Mouse (Mus musculus) cortical plate, adult 2 months (tissue): Measurements from ENCODE around the gene Trappc2l.

Experiments
- CTCF ChIP-seq: fragments of 200-500 bp; IDR thresholded peaks from 2 replicates; pipeline ENCODE4 v1.5.1; 2011; ENCODE audit warnings: mild to moderate bottlenecking, control low read depth, low read length; ENCODE audit not compliant: insufficient read depth; ENCODE audit errors: extremely low read depth
- POLR2A ChIP-seq: fragments of 200-500 bp; IDR thresholded peaks from 2 replicates; pipeline ENCODE4 v1.6.1; 2011; ENCODE audit warnings: mild to moderate bottlenecking, low read length, control low read depth; ENCODE audit not compliant: insufficient read depth; ENCODE audit errors: extremely low read depth

DNA sequence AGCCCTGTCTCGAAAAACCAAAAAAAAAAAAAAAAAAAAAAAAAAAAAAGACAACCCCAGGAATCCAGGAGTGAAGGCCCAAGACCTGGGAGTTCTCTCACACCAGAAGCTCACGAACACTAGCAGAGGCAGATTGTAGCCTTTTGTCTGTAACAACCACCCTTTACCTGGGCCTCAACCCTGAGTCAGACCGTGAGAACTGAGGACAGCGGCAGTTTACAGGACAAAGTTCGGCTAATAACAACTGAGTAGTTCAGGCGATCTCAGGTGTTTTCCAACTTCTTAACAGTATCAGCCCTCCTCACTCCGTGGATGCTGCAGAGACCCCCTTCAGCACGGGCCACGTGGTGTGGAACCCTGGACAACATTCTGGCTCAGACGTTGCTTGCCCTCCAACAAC lies 24.7 kb upstream of the Trappc2l start:
- TF ChIP-seq POLR2A (no peak), CTCF (no peak)
